Mouse (Mus musculus) CH12.LX (cell line): ENCODE results near the gene Tmcc1. TPM values are rescaled to one million over a fixed set of nuclear protein-coding genes. Genes with fewer than 3 reads are reported as not detected.

Experiments
- DNase-seq: peaks from one replicate; pipeline ENCODE4 v3.0.0-alpha.2; 2013; ENCODE audit errors: extremely low read depth
- H3K27ac ChIP-seq: 2 replicates; pipeline ENCODE4 v1.5.1; 2012; ENCODE audit warnings: low read depth, mild to moderate bottlenecking, control low read depth, moderate library complexity; ENCODE audit not compliant: insufficient read depth
- H3K27me3 ChIP-seq: replicated peaks from 2 replicates; pipeline ENCODE3; 2012; ENCODE audit warnings: inconsistent platforms
- H3K36me3 ChIP-seq, 2 experiments: replicated peaks in 1 of 2; 2 replicates each; pipeline versions ENCODE3 to v1.6.1; 2012; ENCODE audit warnings: inconsistent platforms in 1 of 2, low read length in 1 of 2, mild to moderate bottlenecking in 1 of 2, mixed read lengths in 1 of 2, moderate library complexity in 1 of 2; ENCODE audit not compliant: control insufficient read depth in 1 of 2, insufficient read depth in 1 of 2
- H3K4me1 ChIP-seq, 2 experiments: 2 replicates each; pipeline ENCODE4 v1.6.1; 2012; ENCODE audit warnings: inconsistent platforms in 1 of 2, moderate library complexity in 1 of 2; ENCODE audit not compliant: insufficient read depth in 2 of 2, control insufficient read depth in 1 of 2
- H3K4me2 ChIP-seq: 2 replicates; pipeline ENCODE4 v1.6.1; 2012; ENCODE audit warnings: low read depth, mild to moderate bottlenecking, control low read depth; ENCODE audit not compliant: poor library complexity, insufficient read depth, severe bottlenecking
- H3K4me3 ChIP-seq, 3 experiments: fragments of 150-350 bp in 1 of 3; sonication (generic) in 1 of 3; replicated peaks in 1 of 3; 2 replicates each; pipeline versions ENCODE3 to v1.5.1; 2011 to 2012; ENCODE audit warnings: low read depth in 2 of 3, low read length in 2 of 3, mild to moderate bottlenecking in 2 of 3, moderate library complexity in 2 of 3, control low read depth in 1 of 3, improper control_type of control experiment in 1 of 3, inconsistent platforms in 1 of 3, mixed read lengths in 1 of 3; ENCODE audit not compliant: poor library complexity in 1 of 3
- H3K79me2 ChIP-seq: replicated peaks from 2 replicates; pipeline ENCODE4 v1.6.1; 2012; ENCODE audit warnings: mild to moderate bottlenecking, moderate library complexity; ENCODE audit not compliant: control insufficient read depth, poor library complexity, insufficient read depth, severe bottlenecking; ENCODE audit errors: extremely low read depth
- H3K9ac ChIP-seq: 2 replicates; pipeline ENCODE4 v1.6.1; 2012; ENCODE audit warnings: low read depth, mild to moderate bottlenecking, control low read depth, moderate library complexity; ENCODE audit not compliant: insufficient read depth
- H3K9me3 ChIP-seq: replicated peaks from 2 replicates; pipeline ENCODE3; 2012; ENCODE audit warnings: low read length, inconsistent platforms, mixed read lengths
- BHLHE40 ChIP-seq: IDR thresholded peaks from 2 replicates; pipeline ENCODE4 v1.6.1; 2011; ENCODE audit warnings: mild to moderate bottlenecking, low read depth, low read length, improper control_type of control experiment
- CTCF ChIP-seq, 2 experiments: IDR thresholded peaks in 1 of 2; conservative IDR thresholded peaks in 1 of 2; 2 replicates each; pipeline ENCODE4 v1.5.1; 2011 to 2012; ENCODE audit warnings: low read depth in 2 of 2, low read length in 2 of 2, improper control_type of control experiment in 1 of 2, inconsistent platforms in 1 of 2, mild to moderate bottlenecking in 1 of 2, moderate library complexity in 1 of 2
- ELF1 ChIP-seq: IDR thresholded peaks from 2 replicates; pipeline ENCODE4 v1.6.1; 2014; ENCODE audit warnings: low read depth, mild to moderate bottlenecking, inconsistent platforms, low read length, improper control_type of control experiment
- GABPA ChIP-seq: IDR thresholded peaks from 2 replicates; pipeline ENCODE4 v1.6.1; 2012; ENCODE audit warnings: low read depth, low read length, improper control_type of control experiment, inconsistent platforms; ENCODE audit not compliant: insufficient replicate concordance
- HCFC1 ChIP-seq: IDR thresholded peaks from 2 replicates; pipeline ENCODE4 v1.6.1; 2012; ENCODE audit warnings: low read depth, mild to moderate bottlenecking, inconsistent platforms, low read length, improper control_type of control experiment
- IRF4 ChIP-seq: IDR thresholded peaks from 2 replicates; pipeline ENCODE4 v1.6.1; 2014; ENCODE audit warnings: low read depth, mild to moderate bottlenecking, inconsistent platforms, low read length, improper control_type of control experiment
- JUN ChIP-seq: IDR thresholded peaks from 2 replicates; pipeline ENCODE4 v1.6.1; 2011; ENCODE audit warnings: low read depth, mild to moderate bottlenecking, low read length, improper control_type of control experiment, moderate library complexity; ENCODE audit not compliant: insufficient read depth
- MAFK ChIP-seq: IDR thresholded peaks from 2 replicates; pipeline ENCODE4 v1.6.1; 2011; ENCODE audit warnings: low read length, improper control_type of control experiment; ENCODE audit not compliant: insufficient replicate concordance
- MEF2A ChIP-seq: IDR thresholded peaks from 2 replicates; pipeline ENCODE4 v1.6.1; 2014; ENCODE audit warnings: low read depth, mild to moderate bottlenecking, inconsistent platforms, low read length, improper control_type of control experiment, borderline replicate concordance
- MYC ChIP-seq: IDR thresholded peaks from 2 replicates; pipeline ENCODE4 v1.6.1; 2011; ENCODE audit warnings: low read depth, mild to moderate bottlenecking, improper control_type of control experiment, low read length
- PAX5 ChIP-seq: IDR thresholded peaks from 2 replicates; pipeline ENCODE4 v1.6.1; 2012; ENCODE audit warnings: low read length, inconsistent platforms, mixed read lengths
- POLR2A ChIP-seq: IDR thresholded peaks from 2 replicates; pipeline ENCODE4 v1.6.1; 2011; ENCODE audit warnings: low read depth, mild to moderate bottlenecking, improper control_type of control experiment, low read length
- POLR2AphosphoS2 ChIP-seq: IDR thresholded peaks from 2 replicates; pipeline ENCODE4 v1.6.1; 2011; ENCODE audit warnings: low read depth, low read length, improper control_type of control experiment
- SMC3 ChIP-seq: IDR thresholded peaks from 2 replicates; pipeline ENCODE4 v1.6.1; 2011; ENCODE audit warnings: low read depth, low read length, improper control_type of control experiment
- TCF12 ChIP-seq: IDR thresholded peaks from 2 replicates; pipeline ENCODE4 v1.6.1; 2014; ENCODE audit warnings: low read depth, mild to moderate bottlenecking, inconsistent platforms, low read length, improper control_type of control experiment
- ZC3H11A ChIP-seq: IDR thresholded peaks from 2 replicates; pipeline ENCODE4 v1.6.1; 2012; ENCODE audit warnings: low read depth, mild to moderate bottlenecking, inconsistent platforms, low read length, improper control_type of control experiment
- ZMIZ1 ChIP-seq: IDR thresholded peaks from 2 replicates; pipeline ENCODE4 v1.6.1; 2012; ENCODE audit warnings: low read depth, mild to moderate bottlenecking, inconsistent platforms, low read length, improper control_type of control experiment
- dilution Hi-C: fragments of 300-500 bp; cut with MboI; formaldehyde crosslinking; loops from 2 replicates; pipeline ENCODE4 v1.14.3; 2020; ENCODE audit warnings: low sequenced_read_pairs; ENCODE audit not compliant: extremely low pct_unique_long_range_greater_than_20kb, extremely low pct_ligation_motif_present
- in situ Hi-C: fragments of 300-500 bp; cut with MboI; formaldehyde crosslinking; loops from 3 replicates; pipeline ENCODE4 v1.14.3; 2019; ENCODE audit warnings: low sequenced_read_pairs, low pct_ligation_motif_present, low pct_unique_long_range_greater_than_20kb, mixed read lengths
- polyA plus RNA-seq: library from polyadenylated mRNA; unstranded; fragments of >175 nt; gene quantifications from 2 replicates; pipeline ENCODE4 v1.2.1, GENCODE M21; 2012; ENCODE audit warnings: low read depth; ENCODE audit not compliant: insufficient read length
- total RNA-seq, 2 experiments: library from RNA; depleted of rRNA; stranded (reverse); fragments of 300-350 nt in 1 of 2; fragments of >200 nt in 1 of 2; gene quantifications; 2 replicates each; pipeline ENCODE4 v1.2.3; 2012 to 2014

Gene Tmcc1
- total and polyA plus RNA-seq, 3 experiments, result 3.6 to 60.8 (median 3.7) TPM

GRCm38 (mm10) chr6:116127918-116128443 lies 65.3 kb downstream of the Tmcc1 start:
- in situ Hi-C loops, result no loop called here
- no peaks in the 10 kb centered on the region for H3K79me2 ChIP-seq

GRCm38 (mm10) chr6:116126577-116126976 lies 66.7 kb downstream of the Tmcc1 start:
- Histone ChIP-seq H3K4me2 (no peak overlapping the region), H3K4me1 (peaks cover 0 to 5% of the 10 kb centered on the region in 2 experiments; a peak in 1 of 4 replicates), H3K4me3 (no peak overlapping the region), H3K79me2 (no peaks in the 10 kb centered on the region), H3K36me3 (peaks cover 0 to 8% of the 10 kb centered on the region in 2 experiments), H3K9me3 (no peaks in the 10 kb centered on the region), H3K27me3 (no peaks in the 10 kb centered on the region), H3K27ac (no peak overlapping the region), H3K9ac (no peak overlapping the region)
- dilution Hi-C loops, result no loop called here
- in situ Hi-C loops, result no loop called here
- TF ChIP-seq BHLHE40, result no peak
- no peak for TF ChIP-seq ZMIZ1
- no peak for TF ChIP-seq POLR2AphosphoS2
- TF ChIP-seq JUN, result no peak
- no peak for TF ChIP-seq TCF12
- TF ChIP-seq MYC, result no peak
- no peak for DNase-seq

More at GRCm38 (mm10) chr6:116127918-116128443, 65.3 kb downstream of the Tmcc1 start:
- dilution Hi-C loops, result no loop called here
- Histone ChIP-seq H3K27me3 (no peaks in the 10 kb centered on the region), H3K27ac (no peak overlapping the region), H3K4me3 (no peak overlapping the region), H3K9ac (no peak overlapping the region), H3K36me3 (peaks cover 0 to 2% of the 10 kb centered on the region in 2 experiments), H3K9me3 (no peaks in the 10 kb centered on the region), H3K4me2 (no peak overlapping the region), H3K4me1 (peaks cover 0 to 5% of the 10 kb centered on the region in 2 experiments; a peak in 1 of 4 replicates)
- TF ChIP-seq MYC, result no peak
- no peak for TF ChIP-seq MEF2A
- TF ChIP-seq PAX5, result no peak
- no peak for TF ChIP-seq ELF1
- no peak for TF ChIP-seq CTCF (conservative IDR thresholded peaks at IDR 0.05 in 1 of 2, IDR thresholded peaks at IDR 0.05 in 1 of 2; ENCODE audit: low read depth in 2 of 2, low read length in 2 of 2)
- TF ChIP-seq ZC3H11A, result no peak
- no peak for TF ChIP-seq IRF4
- no peak for TF ChIP-seq GABPA
- no peak for TF ChIP-seq MAFK
- no peak for TF ChIP-seq SMC3
- TF ChIP-seq HCFC1, result no peak
- TF ChIP-seq POLR2A, result no peak
- no peak for DNase-seq
